Mouse (Mus musculus): ENCODE results near the gene Bmpr1b. TPM values are rescaled to one million over a fixed set of nuclear protein-coding genes. Genes with fewer than 3 reads are reported as not detected.

Bmpr1b gene
- polyA plus RNA-seq, 1 experiment from 2014 or later = 4.0 TPM

DNA sequence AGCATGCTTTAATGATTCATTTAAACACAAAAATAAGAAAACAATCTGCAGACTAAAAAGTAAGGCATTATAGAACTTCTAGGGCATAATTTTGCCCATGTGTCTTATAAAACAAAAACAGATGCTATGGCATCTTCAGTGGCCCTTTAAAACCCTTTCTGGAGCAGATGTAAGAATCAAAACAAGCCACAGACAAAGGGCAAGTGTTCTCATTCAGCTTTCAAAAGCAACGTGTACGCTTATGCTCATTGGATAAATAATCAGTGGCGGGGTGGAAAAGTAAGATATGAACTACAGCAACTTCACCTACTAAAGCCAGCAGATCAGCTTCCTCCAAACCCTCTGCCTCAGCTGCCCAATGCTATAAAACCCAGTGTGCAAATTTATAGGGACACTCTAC is 249.6 kb downstream of the Bmpr1b start:
- Histone ChIP-seq H3K4me3 (ENCODE audit: low read length) (no peak overlapping the region), H3K4me1 (replicated peaks; ENCODE audit: control insufficient read depth, insufficient read depth, low read length) (no peaks in the 10 kb centered on the region; the same call in 1 of the 2 replicates), H3K9ac (ENCODE audit: low read length) (no peak overlapping the region), H3K27me3 (ENCODE audit: control insufficient read depth, insufficient read depth, low read depth, low read length) (no peaks in the 10 kb centered on the region), H3K9me3 (ENCODE audit: control insufficient read depth, low read length) (no peaks in the 10 kb centered on the region), H3K36me3 (ENCODE audit: control insufficient read depth, insufficient read depth, low read length) (no peaks in the 10 kb centered on the region), H3K27ac (ENCODE audit: low read length) (no peak overlapping the region), H3K4me2 (ENCODE audit: low read depth, low read length) (no peak overlapping the region)
- WGBS = 49% methylated on average over 3 of the region's 3 CpGs
- no peak for ATAC-seq (ENCODE audit: low read depth)

DNA sequence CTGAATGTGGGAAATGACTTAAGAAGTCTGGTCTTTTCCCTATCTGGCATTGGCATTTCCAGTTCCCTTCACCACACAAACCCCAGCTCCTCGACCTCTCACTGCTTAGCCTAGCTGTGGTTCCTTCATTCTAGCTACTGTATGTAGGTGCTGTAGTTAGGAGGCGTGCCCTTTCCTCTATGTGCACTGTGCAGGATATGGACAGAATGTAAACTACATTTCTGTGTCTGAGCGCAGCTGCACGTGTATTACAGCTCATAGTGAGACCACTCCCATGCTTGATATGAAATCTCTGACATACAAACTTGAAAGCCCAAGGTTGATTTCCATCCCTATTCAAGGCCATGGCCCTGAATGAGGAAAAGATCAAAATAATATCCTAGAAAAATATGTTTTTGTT is 252.1 kb downstream of the Bmpr1b start:
- no peak overlapping the region for H3K27ac ChIP-seq (ENCODE audit: low read length)
- H3K9ac ChIP-seq (ENCODE audit: low read length) = no peak overlapping the region
- H3K4me1 ChIP-seq (replicated peaks; ENCODE audit: control insufficient read depth, insufficient read depth, low read length) = no peaks in the 10 kb centered on the region; the same call in 1 of the 2 replicates
- no peaks in the 10 kb centered on the region for H3K36me3 ChIP-seq (ENCODE audit: control insufficient read depth, insufficient read depth, low read length)
- no peak for ATAC-seq (ENCODE audit: low read depth)
- H3K27me3 ChIP-seq (ENCODE audit: control insufficient read depth, insufficient read depth, low read depth, low read length) = no peaks in the 10 kb centered on the region
- WGBS = 60% methylated on average over 4 of the region's 4 CpGs
- no peak overlapping the region for H3K4me3 ChIP-seq (ENCODE audit: low read length)
- no peaks in the 10 kb centered on the region for H3K9me3 ChIP-seq (ENCODE audit: control insufficient read depth, low read length)
- H3K4me2 ChIP-seq (ENCODE audit: low read depth, low read length) = no peak overlapping the region

DNA sequence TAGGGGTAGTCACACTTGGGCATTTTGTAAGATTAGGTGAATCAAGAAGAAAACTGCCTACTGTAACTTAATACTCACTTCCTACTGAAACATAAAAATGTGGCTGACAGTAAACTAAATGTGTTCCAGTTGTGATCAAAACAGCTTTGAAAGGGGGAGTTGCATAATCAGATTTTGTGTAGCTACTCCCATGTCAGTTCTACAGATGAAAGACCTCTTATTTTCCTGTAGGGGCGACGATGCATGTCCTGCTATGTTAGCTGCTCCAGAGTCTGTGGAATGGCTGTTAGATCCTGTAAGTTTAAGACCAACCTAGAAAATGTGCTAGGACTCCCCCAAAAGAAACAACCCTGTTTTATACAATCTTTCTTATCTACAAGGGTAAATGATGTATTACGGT is 253.2 kb downstream of the Bmpr1b start:
- Histone ChIP-seq H3K9ac (ENCODE audit: low read length) (no peak overlapping the region), H3K36me3 (ENCODE audit: control insufficient read depth, insufficient read depth, low read length) (no peaks in the 10 kb centered on the region), H3K27ac (ENCODE audit: low read length) (no peak overlapping the region), H3K4me1 (replicated peaks; ENCODE audit: control insufficient read depth, insufficient read depth, low read length) (no peaks in the 10 kb centered on the region; the same call in 1 of the 2 replicates), H3K4me2 (ENCODE audit: low read depth, low read length) (no peak overlapping the region), H3K27me3 (ENCODE audit: control insufficient read depth, insufficient read depth, low read depth, low read length) (no peaks in the 10 kb centered on the region), H3K4me3 (ENCODE audit: low read length) (no peak overlapping the region), H3K9me3 (ENCODE audit: control insufficient read depth, low read length) (no peaks in the 10 kb centered on the region)
- ATAC-seq (ENCODE audit: low read depth) = no peak
- WGBS = 59% methylated on average over 3 of the region's 3 CpGs

DNA sequence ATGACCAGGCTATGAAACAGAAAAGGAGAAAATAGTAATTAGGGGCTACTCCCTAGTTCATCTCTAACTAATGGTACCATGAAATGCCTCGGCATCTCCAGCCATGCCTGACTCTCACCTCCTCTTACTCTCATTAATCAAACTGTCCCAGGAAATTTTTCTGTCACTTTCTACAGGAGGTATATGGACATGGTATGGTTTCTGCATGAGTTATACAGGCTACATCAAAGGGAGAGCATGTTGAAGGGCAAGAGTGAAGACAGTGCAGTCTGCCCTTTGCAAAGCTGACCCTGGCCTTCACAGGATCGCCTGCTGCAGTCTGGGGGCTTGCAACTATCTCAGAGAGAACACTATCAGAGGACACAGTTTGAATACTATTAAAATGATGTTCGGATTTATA is 254.6 kb downstream of the Bmpr1b start:
- WGBS = 70% methylated on average over 3 of the region's 3 CpGs
- ATAC-seq (ENCODE audit: low read depth) = no peak
- H3K36me3 ChIP-seq (ENCODE audit: control insufficient read depth, insufficient read depth, low read length) = no peaks in the 10 kb centered on the region

DNA sequence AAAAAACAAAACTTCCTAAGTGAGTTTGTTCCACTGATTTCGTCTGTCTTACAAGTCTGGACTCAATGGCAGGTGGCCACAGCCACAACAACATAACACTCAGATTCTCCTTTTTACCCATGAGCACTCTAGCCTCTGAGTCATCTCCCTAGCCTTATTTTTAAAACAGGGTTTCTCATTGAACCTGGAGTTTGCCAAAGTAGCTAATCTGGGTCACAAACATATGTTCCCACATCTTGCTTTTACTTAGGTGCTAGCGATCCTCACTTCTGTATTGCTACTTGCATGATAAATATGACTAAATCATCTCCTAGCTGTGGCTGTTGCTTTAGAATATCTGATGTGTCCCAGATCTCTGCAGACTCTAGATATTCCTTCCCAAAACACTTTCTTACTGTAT is 260.1 kb downstream of the Bmpr1b start:
- no peaks in the 10 kb centered on the region for H3K9me3 ChIP-seq (ENCODE audit: control insufficient read depth, low read length)

More for the DNA sequence above, 254.6 kb downstream of the Bmpr1b start:
- Histone ChIP-seq H3K9me3 (ENCODE audit: control insufficient read depth, low read length) (no peaks in the 10 kb centered on the region), H3K4me3 (ENCODE audit: low read length) (no peak overlapping the region), H3K9ac (ENCODE audit: low read length) (no peak overlapping the region), H3K27ac (ENCODE audit: low read length) (no peak overlapping the region), H3K27me3 (ENCODE audit: control insufficient read depth, insufficient read depth, low read depth, low read length) (no peaks in the 10 kb centered on the region), H3K4me2 (ENCODE audit: low read depth, low read length) (no peak overlapping the region), H3K4me1 (replicated peaks; ENCODE audit: control insufficient read depth, insufficient read depth, low read length) (no peaks in the 10 kb centered on the region; the same call in 1 of the 2 replicates)

DNA sequence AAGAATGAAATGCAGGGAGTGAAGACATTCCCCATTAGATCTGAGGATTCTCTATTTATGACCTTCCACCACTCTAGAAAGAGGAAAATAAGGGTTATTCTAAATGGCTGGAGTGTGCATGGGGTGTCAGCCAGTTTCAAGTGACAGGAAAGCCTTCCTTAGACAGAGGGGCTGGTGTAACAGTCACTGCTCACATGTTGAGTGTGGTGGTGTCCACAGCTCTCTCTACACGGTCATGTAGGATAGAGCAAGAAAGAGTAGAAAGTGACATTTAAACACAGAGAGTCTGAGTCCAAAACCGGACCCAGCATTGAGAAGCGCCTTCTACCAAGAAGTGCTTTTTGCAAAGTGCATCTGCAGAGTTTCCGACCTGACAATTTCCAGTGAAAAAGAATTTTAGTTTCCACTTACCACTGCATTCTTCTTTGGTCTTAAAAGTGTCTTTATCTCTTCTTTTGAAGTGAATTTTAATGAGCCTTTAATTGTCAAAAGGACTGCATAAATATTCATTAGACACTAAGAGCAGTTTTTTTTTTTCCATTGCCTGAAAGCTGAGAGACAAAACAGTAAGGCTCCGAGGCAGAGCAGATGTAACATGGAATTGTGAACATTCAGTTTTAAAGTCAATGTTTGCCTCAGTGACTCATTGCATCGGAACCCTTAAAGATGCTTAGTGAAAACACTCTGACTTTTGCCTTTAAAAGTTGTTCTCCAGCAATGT is 263.2 kb downstream of the Bmpr1b start:
- Histone ChIP-seq H3K27ac (ENCODE audit: low read length) (no peak overlapping the region), H3K9me3 (ENCODE audit: control insufficient read depth, low read length) (no peaks in the 10 kb centered on the region), H3K4me2 (ENCODE audit: low read depth, low read length) (no peak overlapping the region), H3K36me3 (ENCODE audit: control insufficient read depth, insufficient read depth, low read length) (no peaks in the 10 kb centered on the region), H3K4me1 (replicated peaks; ENCODE audit: control insufficient read depth, insufficient read depth, low read length) (no peaks in the 10 kb centered on the region), H3K27me3 (ENCODE audit: control insufficient read depth, insufficient read depth, low read depth, low read length) (no peaks in the 10 kb centered on the region), H3K4me3 (ENCODE audit: low read length) (no peak overlapping the region), H3K9ac (ENCODE audit: low read length) (no peak overlapping the region)
- 73% methylated on average over 6 of the region's 6 CpGs for WGBS
- no peak for ATAC-seq (ENCODE audit: low read depth)

More for the DNA sequence above, 260.1 kb downstream of the Bmpr1b start:
- Histone ChIP-seq H3K36me3 (ENCODE audit: control insufficient read depth, insufficient read depth, low read length) (no peaks in the 10 kb centered on the region), H3K4me1 (replicated peaks; ENCODE audit: control insufficient read depth, insufficient read depth, low read length) (no peaks in the 10 kb centered on the region), H3K4me3 (ENCODE audit: low read length) (no peak overlapping the region), H3K27ac (ENCODE audit: low read length) (no peak overlapping the region), H3K9ac (ENCODE audit: low read length) (no peak overlapping the region), H3K27me3 (ENCODE audit: control insufficient read depth, insufficient read depth, low read depth, low read length) (no peaks in the 10 kb centered on the region), H3K4me2 (ENCODE audit: low read depth, low read length) (no peak overlapping the region)
- ATAC-seq (ENCODE audit: low read depth) = no peak
- WGBS = 82% methylated on average over 2 of the region's 2 CpGs

DNA sequence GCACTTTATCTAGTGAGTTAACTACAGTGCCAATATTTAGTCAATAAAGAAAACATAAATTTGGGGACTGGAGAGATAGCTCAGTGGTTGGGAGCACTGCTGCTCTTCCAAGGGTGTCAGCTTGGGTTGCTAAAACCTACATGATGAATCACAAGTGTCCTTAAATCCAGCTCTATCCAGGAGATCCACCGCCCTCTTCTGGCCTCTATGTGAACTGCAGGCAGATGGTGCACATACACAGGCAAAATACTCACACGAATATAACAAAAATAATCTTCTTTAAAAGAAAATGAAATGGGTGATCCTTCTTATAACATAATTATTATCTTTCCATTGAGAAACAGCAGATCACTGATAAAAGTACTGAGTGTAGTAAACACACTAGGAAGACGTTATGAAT is 268.9 kb downstream of the Bmpr1b start:
- no peaks in the 10 kb centered on the region for H3K36me3 ChIP-seq (ENCODE audit: control insufficient read depth, insufficient read depth, low read length)
- WGBS = 79% methylated on average over 3 of the region's 3 CpGs
- ATAC-seq (ENCODE audit: low read depth) = no peak
- H3K9ac ChIP-seq (ENCODE audit: low read length) = no peak overlapping the region
- 0 out of 2 replicates have a peak, but pooled peaks cover 2% of the 10 kb centered on the region for H3K4me1 ChIP-seq (replicated peaks; ENCODE audit: control insufficient read depth, insufficient read depth, low read length)
- H3K27me3 ChIP-seq (ENCODE audit: control insufficient read depth, insufficient read depth, low read depth, low read length) = no peaks in the 10 kb centered on the region
- no peak overlapping the region for H3K4me3 ChIP-seq (ENCODE audit: low read length)
- no peak overlapping the region for H3K27ac ChIP-seq (ENCODE audit: low read length)
- H3K9me3 ChIP-seq (ENCODE audit: control insufficient read depth, low read length) = peaks cover 3% of the 10 kb centered on the region
- no peak overlapping the region for H3K4me2 ChIP-seq (ENCODE audit: low read depth, low read length)

DNA sequence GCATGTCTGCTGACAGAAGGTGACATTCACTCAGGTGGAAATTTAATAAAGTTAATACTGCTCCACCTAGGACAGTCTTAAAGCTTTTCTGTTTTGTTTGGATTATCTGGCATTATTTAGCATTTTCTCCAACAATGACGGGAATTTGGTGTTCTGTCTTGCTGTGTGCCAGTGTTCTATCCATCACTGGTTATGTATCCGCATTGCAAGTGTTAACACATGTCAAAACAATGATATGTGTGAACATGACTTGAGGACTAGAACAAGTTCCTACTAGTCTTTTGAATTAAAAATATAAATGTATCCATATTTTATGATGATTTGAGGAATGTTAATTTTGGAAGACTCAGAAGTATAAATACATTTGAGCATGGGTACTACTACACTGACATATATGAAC is 269.7 kb downstream of the Bmpr1b start:
- 72% methylated on average over 2 of the region's 2 CpGs for WGBS
- H3K9ac ChIP-seq (ENCODE audit: low read length) = no peak overlapping the region
- H3K4me1 ChIP-seq (replicated peaks; ENCODE audit: control insufficient read depth, insufficient read depth, low read length) = peaks cover 3% of the 10 kb centered on the region; the same call in 1 of the 2 replicates
- no peak for ATAC-seq (ENCODE audit: low read depth)
- no peak overlapping the region for H3K4me2 ChIP-seq (ENCODE audit: low read depth, low read length)
- no peaks in the 10 kb centered on the region for H3K36me3 ChIP-seq (ENCODE audit: control insufficient read depth, insufficient read depth, low read length)
- H3K4me3 ChIP-seq (ENCODE audit: low read length) = no peak overlapping the region
- no peak overlapping the region for H3K27ac ChIP-seq (ENCODE audit: low read length)
- H3K27me3 ChIP-seq (ENCODE audit: control insufficient read depth, insufficient read depth, low read depth, low read length) = no peaks in the 10 kb centered on the region
- peaks cover 3% of the 10 kb centered on the region for H3K9me3 ChIP-seq (ENCODE audit: control insufficient read depth, low read length)

DNA sequence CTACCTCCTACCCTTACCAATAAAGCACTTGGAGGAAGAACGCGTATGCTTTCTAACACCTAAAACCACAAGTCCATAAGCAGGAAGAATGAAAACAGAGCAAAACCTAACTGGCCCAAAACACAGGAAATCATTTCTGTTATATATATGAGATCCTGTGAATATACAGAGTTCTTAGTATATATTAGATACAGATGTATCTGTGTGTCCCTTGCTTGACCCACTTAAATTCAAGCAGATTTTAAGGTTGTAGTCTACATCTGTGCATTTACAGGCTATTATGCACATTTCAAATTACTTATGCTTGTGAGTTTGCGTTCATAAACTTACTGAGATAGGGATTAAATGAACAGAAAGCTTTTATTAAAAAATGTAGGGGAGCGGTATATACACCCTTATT is 271.5 kb downstream of the Bmpr1b start:
- Histone ChIP-seq H3K4me1 (replicated peaks; ENCODE audit: control insufficient read depth, insufficient read depth, low read length) (peaks cover 5% of the 10 kb centered on the region; the same call in 1 of the 2 replicates), H3K36me3 (ENCODE audit: control insufficient read depth, insufficient read depth, low read length) (no peaks in the 10 kb centered on the region), H3K27ac (ENCODE audit: low read length) (no peak overlapping the region), H3K9me3 (ENCODE audit: control insufficient read depth, low read length) (peaks cover 3% of the 10 kb centered on the region), H3K4me3 (ENCODE audit: low read length) (no peak overlapping the region), H3K4me2 (ENCODE audit: low read depth, low read length) (no peak overlapping the region), H3K9ac (ENCODE audit: low read length) (no peak overlapping the region), H3K27me3 (ENCODE audit: control insufficient read depth, insufficient read depth, low read depth, low read length) (no peaks in the 10 kb centered on the region)
- 91% methylated on average over 4 of the region's 4 CpGs for WGBS
- ATAC-seq (ENCODE audit: low read depth) = no peak

All from lung, embryonic 16.5 days (tissue).